Mouse (Mus musculus) mature B cell (primary cell): ENCODE data around the gene Nat10.

ENCODE experiments used
- in situ Hi-C: fragments of 300-500 bp; cut with MboI; formaldehyde crosslinking; loops from 2 replicates; pipeline ENCODE4 v1.14.3; 2019

Nat10 gene

DNA sequence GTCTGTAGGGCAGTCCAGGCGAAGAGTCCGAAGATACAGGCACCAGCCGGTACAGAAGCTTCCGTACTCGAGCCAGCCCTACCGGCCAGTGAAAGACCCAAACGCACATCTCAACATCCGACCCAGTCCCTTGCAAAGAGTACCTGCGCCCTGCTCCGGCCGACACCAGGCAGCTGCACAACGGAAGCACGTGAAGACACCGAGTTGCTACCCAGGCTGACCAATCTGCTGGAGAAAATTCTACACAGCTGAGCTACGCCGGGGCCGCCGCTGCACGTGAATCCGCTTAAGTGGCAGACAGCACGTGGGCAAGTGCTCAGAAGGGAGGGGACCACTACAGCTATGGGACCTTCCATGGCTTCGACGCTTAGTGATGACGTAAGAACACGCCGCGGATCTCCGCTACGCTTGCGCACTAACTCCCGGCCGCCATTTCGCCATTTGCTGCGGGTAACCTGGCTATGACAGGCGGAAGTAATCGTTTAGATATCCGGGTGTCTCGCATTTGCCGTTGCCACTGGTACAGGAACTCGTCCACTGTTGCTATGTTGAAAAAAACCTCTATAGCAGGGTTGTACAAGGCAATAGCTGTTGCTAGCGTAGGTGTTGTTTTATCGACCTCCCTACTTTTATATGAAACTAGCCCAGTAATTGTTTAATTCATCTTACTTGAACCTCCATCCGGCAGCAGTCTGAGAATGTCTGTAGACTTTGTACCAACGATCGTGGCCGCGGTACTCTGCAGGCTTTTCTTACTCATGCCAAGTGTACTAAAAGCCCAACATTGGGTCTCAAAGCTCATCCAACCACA lies at the start of gene Nat10:
Gene Nat10, minus strand, starts transcription at position 365 of the 811 bp plus-strand sequence.
- in situ Hi-C loops, result no loop called here

GRCm38 (mm10) chr2:103810412-103810811 lies 49.3 kb upstream of the Nat10 start:
- in situ Hi-C loops, result no loop called here

DNA sequence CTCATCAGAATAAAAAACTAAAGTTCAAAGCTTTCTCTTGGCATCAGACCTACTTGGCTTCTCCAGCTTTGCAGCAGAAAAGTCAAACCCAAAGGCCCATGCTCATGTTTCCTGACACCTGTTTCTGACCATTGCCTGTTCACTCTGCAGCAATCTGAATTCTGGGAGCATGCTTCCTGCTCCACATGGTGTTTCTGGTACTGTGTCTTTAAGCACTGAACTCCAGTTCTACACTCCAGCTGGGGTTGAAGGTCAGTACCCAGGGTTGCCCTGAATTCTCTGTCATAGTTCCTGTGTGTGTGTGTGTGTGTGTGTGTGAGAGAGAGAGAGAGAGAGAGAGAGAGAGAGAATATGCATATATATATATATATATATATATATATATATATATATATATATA lies 47.4 kb upstream of the Nat10 start:
- in situ Hi-C loops, result no loop called here

- in situ Hi-C loops, result no loop called here
Observed at GRCm38 (mm10) chr2:103803770-103804530, 42.9 kb upstream of the Nat10 start.

DNA sequence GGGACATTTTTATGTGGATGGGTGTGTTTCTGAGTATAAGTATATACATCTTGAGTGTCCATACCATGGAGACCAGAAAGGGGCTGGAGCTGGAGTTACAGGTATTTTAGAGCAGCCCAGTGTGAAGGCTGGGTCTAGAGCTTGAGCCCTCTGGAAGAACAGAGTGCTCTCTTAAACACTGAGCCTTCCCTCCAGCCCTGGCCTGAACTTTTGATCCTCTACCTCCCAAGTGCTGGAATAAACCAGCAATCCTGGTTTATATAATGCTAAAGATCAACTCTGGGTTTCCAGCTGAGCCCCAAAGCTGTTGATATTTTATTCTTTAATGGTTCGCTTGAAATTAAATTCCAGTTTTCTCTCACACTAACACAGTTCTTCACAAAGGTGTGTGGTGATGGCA lies 41.4 kb upstream of the Nat10 start:
- in situ Hi-C loops, result no loop called here

DNA sequence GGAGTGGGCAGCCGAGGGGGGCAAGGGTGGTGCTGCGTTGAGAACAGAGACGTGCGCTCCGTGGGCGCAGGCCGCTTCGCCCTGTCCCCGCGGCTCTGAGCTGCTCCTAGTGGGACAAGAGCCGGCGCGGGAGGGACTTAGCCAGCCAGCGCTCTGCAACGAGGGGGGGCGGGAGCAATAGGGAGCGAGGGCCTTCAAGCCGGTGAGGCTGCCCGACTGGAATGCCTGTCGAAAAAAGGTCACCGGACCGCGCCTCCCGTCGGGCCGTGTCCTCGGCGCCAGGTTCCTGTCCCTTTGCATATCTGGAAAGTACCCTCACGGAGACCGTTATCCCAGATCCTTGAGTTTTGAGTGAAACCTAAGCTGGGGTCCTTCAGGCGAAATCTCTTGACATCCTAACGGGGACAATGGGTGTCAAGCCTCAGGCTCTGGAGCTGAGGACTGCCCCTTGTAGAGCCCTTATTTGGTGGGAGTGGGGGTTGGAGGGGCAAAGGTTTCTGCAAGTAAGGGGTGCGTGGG lies 36.5 kb upstream of the Nat10 start, which contains the start of gene Caprin1:
Gene Caprin1, minus strand, starts transcription at position 159 of the 519 bp plus-strand sequence.
- in situ Hi-C loops, result no loop called here

- in situ Hi-C loops, result no loop called here
Observed at GRCm38 (mm10) chr2:103796861-103797466, 35.9 kb upstream of the Nat10 start.

DNA sequence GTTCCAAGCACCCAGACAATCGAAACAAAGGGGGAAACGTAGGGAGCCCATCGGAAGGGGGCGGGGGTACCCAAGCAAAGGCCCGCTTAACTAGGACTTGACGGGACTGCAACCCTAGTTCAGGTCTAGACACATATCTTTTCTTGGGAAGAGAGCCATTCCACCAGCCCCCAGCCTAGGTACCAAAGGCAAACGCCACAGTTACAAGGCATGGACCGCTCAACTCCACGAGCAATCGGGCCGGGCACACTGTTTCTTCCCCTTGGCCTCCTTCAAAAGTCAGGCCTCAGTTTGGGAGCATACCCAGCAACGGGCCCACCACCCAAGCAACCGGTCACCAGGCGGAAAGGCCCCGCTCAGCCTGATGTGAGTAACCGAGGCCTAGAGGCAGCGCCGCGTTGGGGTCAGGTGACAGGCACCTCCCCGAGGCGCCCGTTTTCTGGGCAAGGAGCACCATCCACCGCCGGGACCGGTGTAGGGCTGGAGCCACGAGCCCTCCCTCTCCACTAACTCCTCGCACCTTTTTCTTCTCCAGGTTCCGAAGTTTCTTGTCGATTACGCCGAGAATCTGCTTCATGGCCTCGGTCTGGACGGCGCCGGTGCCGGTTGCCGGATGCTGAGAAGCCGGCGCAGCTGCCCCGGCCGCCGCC lies 35.3 kb upstream of the Nat10 start:
- in situ Hi-C loops, result no loop called here

DNA sequence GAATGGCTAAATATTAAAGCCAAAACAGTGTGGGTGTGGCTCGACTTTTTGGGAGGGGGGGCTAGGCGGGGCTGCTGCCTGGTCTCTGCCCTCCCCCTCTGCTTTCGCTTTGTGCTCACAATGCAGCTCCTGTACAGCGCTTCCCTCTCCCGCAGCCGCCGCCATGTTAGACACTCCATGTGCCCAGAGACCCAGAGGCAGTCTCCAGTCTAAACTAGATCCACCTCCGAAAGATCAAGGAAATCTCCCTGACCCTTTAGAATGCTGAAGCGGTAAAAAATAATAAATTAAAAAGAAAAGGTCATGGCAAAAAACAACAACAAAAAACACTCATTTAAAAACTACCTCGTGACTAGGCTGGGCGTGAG lies 34.8 kb upstream of the Nat10 start:
- in situ Hi-C loops, result no loop called here

- in situ Hi-C loops, result no loop called here
Observed at GRCm38 (mm10) chr2:103792009-103792408, 30.9 kb upstream of the Nat10 start.

DNA sequence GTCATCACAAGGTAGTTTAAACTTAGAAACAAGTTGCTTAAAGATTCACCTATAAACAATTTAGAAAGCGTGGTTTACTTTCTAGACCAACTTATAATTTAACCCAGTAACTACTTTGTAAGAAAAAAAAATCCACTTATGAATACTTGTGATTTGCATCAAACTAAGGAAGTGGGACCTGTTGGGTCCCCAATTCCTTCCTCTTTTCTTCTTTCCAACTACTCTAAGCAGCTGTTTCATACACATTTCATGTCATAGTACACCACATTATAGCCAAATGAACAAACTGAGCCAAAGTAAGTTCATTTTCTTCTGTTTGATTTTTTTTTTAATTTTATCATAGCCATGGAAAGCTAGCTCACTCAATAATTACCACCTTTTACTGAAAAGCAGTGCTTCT lies 24.7 kb upstream of the Nat10 start:
- in situ Hi-C loops, result no loop called here

DNA sequence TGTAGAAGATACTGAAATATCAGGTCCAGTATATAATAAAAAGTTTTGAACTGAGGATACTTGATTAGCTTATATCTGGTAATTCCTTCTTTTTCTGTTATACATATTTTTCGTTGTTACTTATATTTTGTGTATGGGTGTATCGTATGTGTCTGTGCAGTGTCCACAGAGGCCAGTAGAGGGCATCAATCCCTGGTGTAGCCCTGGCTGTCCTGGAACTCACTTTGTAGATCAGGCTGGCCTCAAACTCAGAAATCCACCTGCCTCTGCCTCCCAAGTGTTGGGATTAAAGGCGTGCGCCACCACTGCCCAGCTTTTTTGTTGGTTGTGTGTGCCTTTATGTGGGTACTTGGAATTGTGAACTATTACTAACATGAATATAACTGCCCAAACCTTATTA lies 23.6 kb upstream of the Nat10 start:
- in situ Hi-C loops, result no loop called here

- in situ Hi-C loops, result no loop called here
Observed at GRCm38 (mm10) chr2:103762492-103762891, 1.4 kb upstream of the Nat10 start.

DNA sequence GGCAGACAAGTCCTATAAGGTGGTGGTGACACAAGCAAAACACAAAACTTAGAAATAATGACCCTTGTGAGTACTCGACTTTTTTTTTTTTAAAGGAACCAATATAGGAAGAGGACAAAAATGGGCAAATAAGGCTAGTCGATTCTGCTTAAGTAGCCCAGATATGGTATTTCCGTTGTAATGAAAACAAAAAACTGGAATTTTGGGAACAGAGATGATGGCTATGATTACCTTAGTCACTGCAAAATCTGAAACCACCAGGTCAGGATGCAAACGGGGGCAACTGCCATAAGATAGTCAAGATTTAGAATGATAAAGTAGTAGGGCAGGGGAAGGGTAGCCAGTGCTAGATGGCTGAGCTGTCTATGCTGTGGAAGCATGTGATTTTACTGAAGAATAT lies 923 bp upstream of the Nat10 start:
- in situ Hi-C loops, result no loop called here

GRCm38 (mm10) chr2:103760421-103760820 lies 649 bp downstream of the Nat10 start:
- in situ Hi-C loops, result no loop called here

DNA sequence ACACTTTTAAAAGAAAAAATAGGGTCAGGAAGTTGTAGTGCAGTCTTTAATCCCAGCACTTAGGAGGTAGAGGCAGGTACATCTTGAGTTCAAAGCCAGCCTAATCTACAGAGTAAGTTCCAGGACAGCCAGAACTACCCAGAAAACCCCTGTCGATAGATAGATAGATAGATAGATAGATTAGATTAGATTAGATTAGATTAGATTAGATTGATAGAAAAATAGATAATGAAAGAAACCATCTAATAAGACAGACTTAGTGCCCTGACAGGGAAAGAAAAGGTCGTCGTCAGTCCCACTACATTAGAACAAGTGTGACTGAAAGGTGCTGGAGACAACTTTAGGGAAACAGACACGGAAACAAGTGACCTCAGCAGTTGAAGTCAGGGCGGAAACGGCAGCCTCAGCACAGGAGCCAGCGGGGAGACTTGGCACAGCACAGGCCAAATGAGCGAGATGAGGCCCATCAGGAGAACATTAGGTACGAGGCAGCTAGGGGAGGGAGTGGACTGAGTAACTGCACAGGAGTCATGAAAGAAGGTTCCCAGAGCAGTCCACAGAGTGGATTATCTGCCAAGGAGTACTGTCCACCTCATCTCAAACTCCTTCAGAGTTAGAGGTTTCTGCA lies 5.5 kb downstream of the Nat10 start:
- in situ Hi-C loops, result no loop called here

DNA sequence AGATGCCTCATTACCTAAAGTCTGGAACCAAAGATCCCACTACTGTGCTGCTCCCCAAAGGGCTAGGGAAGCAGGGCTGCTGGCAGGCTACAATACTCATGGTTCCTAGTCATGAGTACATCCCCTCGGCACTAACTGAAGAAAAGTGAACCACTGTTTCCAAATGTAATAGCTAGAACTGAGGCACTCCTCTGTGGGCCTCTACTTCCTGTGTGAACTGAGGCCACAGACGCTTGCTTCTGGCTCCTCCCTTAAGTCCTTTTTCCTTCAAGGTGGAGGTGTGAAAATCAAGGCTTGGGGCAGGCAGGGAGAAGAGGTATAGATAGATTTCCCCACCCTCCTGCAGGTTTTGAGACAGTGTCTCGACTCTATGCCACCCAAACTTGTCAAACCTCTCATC lies 6.5 kb downstream of the Nat10 start:
- in situ Hi-C loops, result no loop called here

GRCm38 (mm10) chr2:103751771-103752170 lies 9.3 kb downstream of the Nat10 start:
- in situ Hi-C loops, result no loop called here

- in situ Hi-C loops, result no loop called here
Observed at GRCm38 (mm10) chr2:103749091-103749490, 12.0 kb downstream of the Nat10 start.

DNA sequence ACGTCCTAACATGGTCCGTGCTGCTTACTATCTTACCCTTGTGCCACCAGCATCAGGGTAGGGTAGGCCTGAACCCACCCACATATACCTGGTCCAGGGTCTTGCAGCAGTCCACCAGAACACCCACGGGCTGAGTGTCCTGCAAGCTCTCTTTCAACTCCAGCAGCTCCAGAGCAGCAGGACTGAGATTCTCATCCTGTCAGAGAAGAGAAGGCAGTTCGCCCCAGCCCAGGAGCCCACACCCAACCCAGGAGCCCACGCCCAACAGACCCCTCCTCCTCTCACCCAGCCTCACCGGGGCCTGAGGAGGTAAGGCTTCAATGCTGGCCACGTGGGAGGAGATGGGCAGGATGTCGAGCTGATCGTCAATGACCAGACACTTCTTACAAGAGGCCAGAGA lies 13.2 kb downstream of the Nat10 start:
- in situ Hi-C loops, result no loop called here

- in situ Hi-C loops, result no loop called here
Observed at GRCm38 (mm10) chr2:103746761-103747160, 14.3 kb downstream of the Nat10 start.

DNA sequence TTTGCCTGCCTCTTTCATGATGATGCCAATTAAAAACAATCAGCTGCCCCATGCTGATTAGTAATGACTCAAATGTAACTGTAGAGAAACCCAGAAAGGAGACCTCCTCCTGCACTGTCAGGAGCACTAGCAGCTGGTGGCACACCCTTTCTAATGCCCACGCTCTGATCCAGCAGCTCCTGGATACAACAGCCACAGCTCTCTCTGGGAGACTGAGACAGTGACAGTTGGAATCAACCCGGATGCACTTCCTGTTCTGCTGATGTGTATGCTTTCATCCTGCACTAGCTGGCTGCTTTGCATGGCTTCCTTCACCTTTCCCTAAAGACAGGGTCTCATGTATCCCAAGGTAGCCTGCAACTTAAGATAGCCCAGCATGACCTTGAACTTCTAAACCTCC lies 15.0 kb downstream of the Nat10 start:
- in situ Hi-C loops, result no loop called here
